Mouse (Mus musculus) testis, adult 2 months (tissue): ENCODE results near the gene Hectd4.

ENCODE experiments used
- CTCF ChIP-seq: fragments of 200-500 bp; IDR thresholded peaks from 2 replicates; pipeline ENCODE4 v1.5.1; 2012; ENCODE audit warnings: low read depth, mild to moderate bottlenecking, inconsistent platforms, low read length, moderate library complexity; ENCODE audit not compliant: control insufficient read depth, insufficient read depth, insufficient replicate concordance
- POLR2A ChIP-seq: fragments of 200-500 bp; IDR thresholded peaks from 2 replicates; pipeline ENCODE4 v1.6.1; 2012; ENCODE audit warnings: low read depth, mild to moderate bottlenecking, inconsistent platforms, low read length, moderate library complexity; ENCODE audit not compliant: control insufficient read depth

GRCm38 (mm10) chr5:121201739-121202138 lies 18.3 kb upstream of the Hectd4 start:
- TF ChIP-seq POLR2A: no peak
- TF ChIP-seq CTCF: no peak
